Mouse (Mus musculus) c-Kit-positive CD71-positive TER-119-positive erythroid progenitor cells, embryonic 14.5 days (primary cell): ENCODE measurements around the gene Csrp3.

Experiments used
- DNase-seq: peaks from one replicate; pipeline ENCODE4 v3.0.0-alpha.2; 2013; ENCODE audit warnings: low spot score

Csrp3 gene

GRCm38 (mm10) chr7:48847820-48848650 is at the start of gene Csrp3:
Gene Csrp3 (minus strand): TSS chr7:48848033.
- no peak for DNase-seq

DNA sequence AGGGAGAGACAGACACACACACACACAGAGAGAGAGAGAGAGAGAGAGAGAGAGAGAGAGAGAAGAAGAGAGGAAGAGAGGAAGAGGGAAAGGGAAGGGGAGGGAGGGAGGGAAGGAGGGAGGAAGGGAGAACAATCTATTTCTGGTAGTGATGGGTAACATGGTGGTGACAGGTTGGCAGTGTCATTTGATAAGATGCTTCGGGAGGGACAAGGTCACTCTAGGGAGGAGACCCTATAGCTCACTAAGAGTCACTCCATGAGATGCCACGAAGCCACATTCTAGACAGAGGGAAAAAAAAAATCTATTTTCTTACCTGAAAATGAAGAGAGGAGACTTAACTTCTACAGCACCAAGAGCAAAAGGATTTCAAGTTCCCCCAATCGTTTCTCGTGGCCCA is 48.2 kb upstream of the Csrp3 start:
- DNase-seq = no peak

GRCm38 (mm10) chr7:48895475-48895874 is 47.6 kb upstream of the Csrp3 start:
- no peak for DNase-seq

- DNase-seq = no peak
Observed at GRCm38 (mm10) chr7:48894763-48895162, 46.9 kb upstream of the Csrp3 start.

GRCm38 (mm10) chr7:48894152-48894551 is 46.3 kb upstream of the Csrp3 start:
- DNase-seq = peak; percentile 60

GRCm38 (mm10) chr7:48893093-48893492 is 45.3 kb upstream of the Csrp3 start:
- no peak for DNase-seq

- DNase-seq = no peak
Observed at GRCm38 (mm10) chr7:48891029-48891428, 43.2 kb upstream of the Csrp3 start.

DNA sequence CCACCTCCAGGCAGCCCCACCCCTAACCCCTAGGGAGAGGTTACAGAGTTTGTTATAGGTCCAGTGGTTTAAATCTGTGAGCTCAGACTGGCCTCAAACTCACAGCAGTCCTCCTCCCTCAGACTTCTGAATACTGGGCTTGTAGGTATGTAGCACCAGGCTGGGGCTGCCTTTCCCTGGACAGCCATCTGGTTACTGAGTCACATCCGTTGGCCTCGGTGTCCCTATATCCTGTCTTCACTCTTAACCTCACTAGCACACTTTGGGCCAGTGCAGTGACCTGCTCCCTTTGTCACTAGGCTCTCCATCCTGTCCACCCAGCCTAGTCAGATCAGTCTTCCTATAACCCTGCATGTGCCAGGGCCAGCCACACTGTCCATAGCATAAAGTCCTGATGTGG is 40.9 kb upstream of the Csrp3 start:
- no peak for DNase-seq

DNA sequence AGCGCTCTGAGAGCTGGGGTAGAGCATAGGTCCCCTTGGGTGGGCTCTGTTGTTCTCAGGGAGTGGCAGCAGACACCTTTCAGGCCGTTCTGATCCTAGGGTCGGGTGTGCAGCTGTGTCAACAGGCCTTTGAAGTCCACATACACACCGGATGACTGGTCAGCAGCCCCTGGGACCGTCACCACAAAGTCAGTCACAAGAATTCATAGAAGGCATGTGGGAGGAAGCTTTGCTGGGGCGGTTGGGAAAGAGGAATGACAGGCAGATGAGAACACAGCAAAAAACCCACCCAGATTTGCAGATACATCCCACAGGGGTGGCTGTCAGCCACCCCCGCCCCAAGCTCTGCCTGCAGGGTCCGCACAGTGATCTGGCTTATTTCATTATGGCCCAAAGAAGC is 40.1 kb upstream of the Csrp3 start:
- no peak for DNase-seq

DNA sequence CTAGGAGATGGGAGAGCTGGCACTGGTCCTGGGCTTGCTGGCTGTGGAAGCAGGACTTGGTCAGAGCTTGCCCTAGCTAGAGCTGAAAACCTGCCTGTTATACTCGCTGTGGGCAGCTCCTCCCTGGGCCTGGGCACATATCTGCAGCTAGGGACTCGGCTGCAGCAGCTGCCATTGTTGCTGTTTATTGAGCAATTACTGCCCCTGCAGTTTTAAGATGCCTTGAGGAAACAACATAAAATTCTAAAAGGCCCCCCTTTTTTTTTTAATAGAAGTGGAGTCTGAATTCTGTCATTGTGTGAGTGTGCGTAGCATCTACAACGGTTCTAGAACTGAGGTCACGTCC is 36.4 kb upstream of the Csrp3 start:
- DNase-seq = no peak

DNA sequence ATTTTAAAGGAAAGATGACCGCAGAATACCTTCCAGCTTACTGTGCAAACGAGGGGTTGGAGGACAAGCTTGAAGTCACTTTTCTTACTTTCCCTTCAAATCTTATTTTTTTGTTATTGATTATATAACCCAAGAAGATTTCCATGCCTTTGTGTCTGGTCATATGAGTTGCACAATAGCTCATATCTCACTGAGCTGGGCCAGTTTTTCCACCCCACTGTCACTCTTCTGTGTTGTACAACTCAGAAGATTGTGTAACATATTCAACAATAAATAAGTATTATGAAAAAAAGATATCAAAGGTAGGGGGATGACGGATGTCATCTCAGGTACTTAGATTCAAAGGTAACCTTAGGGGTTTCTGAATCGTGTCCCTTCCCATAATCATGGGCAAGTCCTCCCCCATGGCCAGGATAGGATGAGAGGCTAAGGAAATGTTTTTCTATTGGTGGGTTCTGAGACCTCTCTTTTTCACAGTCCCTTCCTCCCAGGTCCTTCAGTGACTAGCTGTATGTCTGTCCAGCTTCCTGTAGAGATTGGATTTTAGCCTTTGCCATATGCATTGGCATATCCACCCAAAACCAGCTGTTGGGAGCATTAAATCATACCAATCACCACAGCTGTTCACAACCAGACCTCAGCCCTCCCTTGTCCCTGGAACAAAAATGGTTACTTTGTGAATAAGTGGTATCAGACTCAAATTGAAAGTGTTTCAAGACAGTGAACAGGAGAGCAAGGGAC is 35.9 kb upstream of the Csrp3 start:
- no peak for DNase-seq

- DNase-seq = peak; percentile 54
Observed at GRCm38 (mm10) chr7:48881971-48882609, 34.3 kb upstream of the Csrp3 start.

GRCm38 (mm10) chr7:48881486-48881885 is 33.7 kb upstream of the Csrp3 start, which contains the start of gene E2f8:
Gene E2f8 (minus strand): TSS chr7:48881596.
- peak; percentile 79 for DNase-seq

- peak; percentile 99 for DNase-seq
Observed at GRCm38 (mm10) chr7:48880591-48881481, 33.0 kb upstream of the Csrp3 start.

- peak; percentile 42 for DNase-seq
Observed at GRCm38 (mm10) chr7:48879574-48879973, 31.7 kb upstream of the Csrp3 start.

DNA sequence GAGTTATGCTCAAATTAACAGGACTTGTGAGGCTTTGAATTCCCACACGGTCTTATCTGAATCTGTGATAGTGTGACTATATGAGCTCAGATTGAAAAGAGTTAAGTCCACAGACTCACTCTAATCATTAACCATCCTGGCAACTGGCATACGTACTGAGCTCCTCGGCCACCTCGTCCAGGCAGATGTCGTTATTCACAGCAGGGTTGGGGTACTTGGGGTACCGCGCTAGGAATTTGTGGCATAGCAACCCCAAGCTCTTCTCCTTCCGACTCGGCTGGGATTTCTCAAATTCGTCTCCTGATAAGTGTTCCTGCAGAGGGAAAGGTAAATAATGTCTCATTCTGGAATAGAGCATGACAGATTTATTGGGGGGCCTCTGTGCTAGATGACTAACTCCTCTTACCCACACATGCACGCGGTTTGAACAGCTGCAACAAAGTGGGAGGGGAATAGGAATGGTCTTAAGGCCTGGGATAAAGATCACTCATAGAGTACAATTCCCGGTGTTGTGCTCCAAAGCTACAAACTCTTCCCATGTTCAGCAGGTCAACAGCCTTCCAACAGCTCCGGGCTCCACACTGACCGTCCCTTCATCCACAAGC is 30.1 kb upstream of the Csrp3 start:
- no peak for DNase-seq

DNA sequence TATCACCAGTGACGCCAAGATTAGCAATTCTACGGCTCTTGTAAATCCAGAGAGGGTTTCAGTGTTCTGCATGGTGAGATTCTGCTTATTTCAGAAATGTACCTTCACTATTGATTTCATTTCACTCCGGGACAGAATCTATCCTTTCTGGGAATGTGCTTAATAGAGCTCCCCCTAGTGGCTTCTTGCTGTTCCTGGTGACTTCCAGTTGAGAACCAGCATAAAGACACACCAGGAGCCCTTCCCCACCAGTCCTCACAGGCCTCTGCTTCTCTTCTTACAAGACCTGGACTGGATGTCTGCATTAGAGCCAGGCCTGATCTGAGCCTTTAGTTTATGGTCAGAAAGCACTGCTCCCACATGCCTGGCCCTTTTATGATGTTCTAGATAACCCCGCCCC is 28.7 kb upstream of the Csrp3 start:
- DNase-seq = peak; percentile 59

DNA sequence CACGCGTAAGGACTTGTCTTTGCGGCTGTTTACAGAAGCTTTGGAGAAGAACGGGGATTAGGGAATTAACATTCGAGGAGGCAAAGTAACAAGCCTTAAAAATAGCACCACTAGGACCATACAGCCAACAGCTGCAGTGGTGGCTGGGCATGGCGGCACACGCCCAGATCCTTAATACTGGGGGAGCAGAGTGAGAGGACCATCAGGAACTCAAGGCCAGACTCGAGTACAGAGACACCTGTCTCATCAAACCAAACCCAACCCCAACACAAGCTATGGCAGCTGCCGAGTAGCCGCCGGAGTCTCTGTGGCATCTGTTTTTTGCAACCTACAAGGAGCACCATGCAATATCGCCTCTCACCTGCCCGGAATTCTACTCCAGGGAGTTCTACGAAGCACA is 27.3 kb upstream of the Csrp3 start:
- no peak for DNase-seq

DNA sequence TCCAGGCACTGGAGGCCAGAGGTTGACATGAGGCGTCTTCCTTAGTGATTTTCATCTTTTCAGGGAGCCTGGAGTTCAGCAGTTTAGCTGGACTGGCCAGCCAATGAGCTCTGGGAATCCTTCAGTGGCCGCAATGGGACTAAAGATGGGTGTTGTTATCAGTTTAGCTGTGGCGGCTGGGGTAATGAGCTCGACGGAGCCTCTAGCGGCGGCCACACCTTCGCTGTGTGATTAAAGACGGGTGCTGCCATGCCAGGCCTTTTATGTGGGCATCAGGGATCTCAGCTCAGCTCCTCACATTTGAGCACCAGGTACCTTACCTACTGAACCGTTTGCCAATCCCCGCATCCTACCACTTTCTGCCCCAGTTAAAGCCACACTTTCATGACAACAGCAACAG is 23.5 kb upstream of the Csrp3 start:
- no peak for DNase-seq

- no peak for DNase-seq
Observed at GRCm38 (mm10) chr7:48870579-48871180, 22.8 kb upstream of the Csrp3 start.

GRCm38 (mm10) chr7:48870144-48870543 is 22.3 kb upstream of the Csrp3 start:
- no peak for DNase-seq
